Comparison of ENCODE assay signal across 8 mouse cellular contexts in genomic region chr1:177684901-177685300, GRCm38 (mm10). TPM values are rescaled to one million over a fixed set of nuclear protein-coding genes. Genes with fewer than 3 reads are reported as not detected.
DNase-seq lines count a peak whose midpoint lies in the region; ATAC-seq and TF ChIP-seq lines count a peak whose summit lies in the region.

No protein-coding gene starts in this region.

- TF ChIP-seq EP300 in stomach, postnatal 0 days (optimal IDR thresholded peaks at IDR 0.05): no peak

- H3K27me3 ChIP-seq in stomach, postnatal 0 days (ENCODE audit: control insufficient read depth, insufficient read depth, low read length): no peaks in the 10 kb centered on the region

- peak; percentile 60 for DNase-seq in kidney, adult 9 months
- DNase-seq in kidney, adult 11 months: no peak
- peak; percentile 53 for DNase-seq in A20 (ENCODE audit: low read depth, low spot score)
- DNase-seq in NIH3T3 (ENCODE audit: low read depth): peak; percentile 81
- peak; percentile 55 for DNase-seq in embryo, embryonic 9.5 days (ENCODE audit: extremely low spot score)
- DNase-seq in lung, postnatal 10 days: peak; percentile 63
- DNase-seq in stomach, postnatal 0 days (ENCODE audit: low spot score): no peak
- DNase-seq in spleen, postnatal 4 days (ENCODE audit: low spot score in 2 of 2): no peak

- H3K36me3 ChIP-seq in stomach, postnatal 0 days (ENCODE audit: control insufficient read depth, insufficient read depth, low read length): no peaks in the 10 kb centered on the region

- H3K9me3 ChIP-seq in stomach, postnatal 0 days (ENCODE audit: control insufficient read depth, low read length): no peaks in the 10 kb centered on the region

- no peaks in the 10 kb centered on the region for H3K4me1 ChIP-seq in stomach, postnatal 0 days (replicated peaks; ENCODE audit: control insufficient read depth, insufficient read depth)

- no peak for ATAC-seq in stomach, postnatal 0 days (ENCODE audit: low FRiP score, low TSS enrichment)

- no peak overlapping the region for H3K9ac ChIP-seq in stomach, postnatal 0 days (ENCODE audit: low read length)

- TF ChIP-seq CTCF in stomach, postnatal 0 days (IDR thresholded peaks at IDR 0.05; ENCODE audit: low read depth): peak; percentile 80

- no peak overlapping the region for H3K27ac ChIP-seq in stomach, postnatal 0 days (replicated peaks)

- WGBS in stomach, postnatal 0 days: 12% methylated on average over 3 of the region's 3 CpGs

- H3K4me2 ChIP-seq in stomach, postnatal 0 days (replicated peaks; ENCODE audit: low read depth): no peak overlapping the region

- H3K4me3 ChIP-seq in stomach, postnatal 0 days (ENCODE audit: low read depth, low read length): no peak overlapping the region

RNA-seq across cellular contexts. Expression of gene 1700016C15Rik, which starts 44.7 kb away (rescaled TPM):
- polyA plus RNA-seq in stomach, postnatal 0 days (2015; fragmentation: Nextera tagmentation; extraction: Ambion mirVana): 0.17 TPM in 1 of 2 replicates, not detected in the other

Comparison
In these comparisons a context has a peak if more than half of its experiments do, and no peak if none do; other contexts are left out.
1. DNase-seq: peak in kidney, adult 9 months (single experiment), A20 (single experiment), NIH3T3 (single experiment), embryo, embryonic 9.5 days (single experiment) and lung, postnatal 10 days (single experiment); none in kidney, adult 11 months (single experiment), stomach, postnatal 0 days (single experiment) and spleen, postnatal 4 days (0 of 2).